Comparison of ENCODE assay signal across 14 mouse cellular contexts in genomic region chr12:91732729-91733448, GRCm38 (mm10). TPM values are rescaled to one million over a fixed set of nuclear protein-coding genes. Genes with fewer than 3 reads are reported as not detected.
A peak's percentile ranks its signal among the peaks of the same experiment; 100 is the strongest.
DNase-seq lines count a peak whose midpoint lies in the region; ATAC-seq and TF ChIP-seq lines count a peak whose summit lies in the region.
"Had no signal": no experiment of that assay in that cellular context is flagged by ENCODE, and none has a peak within 500 bp of the region (broad histone marks: within the 10 kb centered on the region; RNA-seq: fewer than 3 reads in every experiment).

No protein-coding gene starts in this region.

- H3K4me1 ChIP-seq in embryonic facial prominence, embryonic 14.5 days (ENCODE audit: control insufficient read depth, insufficient read depth, low read length) = no peaks in the 10 kb centered on the region
- H3K4me1 ChIP-seq in embryonic facial prominence, embryonic 10.5 days = 0 out of 2 replicates have a peak, but pooled peaks cover 5% of the 10 kb centered on the region
- no peaks in the 10 kb centered on the region for H3K4me1 ChIP-seq in stomach, postnatal 0 days (replicated peaks; ENCODE audit: control insufficient read depth, insufficient read depth)

- H3K4me3 ChIP-seq in embryonic facial prominence, embryonic 14.5 days (ENCODE audit: low read depth, low read length) = no peak overlapping the region
- no peak overlapping the region for H3K4me3 ChIP-seq in embryonic facial prominence, embryonic 10.5 days
- H3K4me3 ChIP-seq in layer of hippocampus, adult 2 months = no peak overlapping the region
- no peak overlapping the region for H3K4me3 ChIP-seq in stomach, postnatal 0 days (ENCODE audit: low read depth, low read length)
- H3K4me3 ChIP-seq: heart, embryonic 15.5 days; megakaryocyte, embryonic 14.5 days; stomach, embryonic 15.5 days had no signal

- no peak for ATAC-seq in embryonic facial prominence, embryonic 14.5 days (ENCODE audit: low read depth)
- ATAC-seq in stomach, postnatal 0 days (ENCODE audit: low FRiP score, low TSS enrichment) = no peak

- no peaks in the 10 kb centered on the region for H3K9me3 ChIP-seq in embryonic facial prominence, embryonic 14.5 days (ENCODE audit: control insufficient read depth, low read length)
- H3K9me3 ChIP-seq in embryonic facial prominence, embryonic 10.5 days = no peaks in the 10 kb centered on the region
- no peaks in the 10 kb centered on the region for H3K9me3 ChIP-seq in stomach, postnatal 0 days (ENCODE audit: control insufficient read depth, low read length)
- H3K9me3 ChIP-seq: heart, embryonic 15.5 days; megakaryocyte, embryonic 14.5 days; stomach, embryonic 15.5 days had no signal

- no peak overlapping the region for H3K9ac ChIP-seq in embryonic facial prominence, embryonic 14.5 days (ENCODE audit: low read depth, low read length)
- no peak overlapping the region for H3K9ac ChIP-seq in stomach, postnatal 0 days (ENCODE audit: low read length)
- H3K9ac ChIP-seq: heart, embryonic 15.5 days; stomach, embryonic 15.5 days had no signal

- DNase-seq in embryonic facial prominence, embryonic 14.5 days (ENCODE audit: low spot score) = peak; percentile 63
- DNase-seq in embryonic facial prominence, embryonic 10.5 days (ENCODE audit: low spot score) = no peak
- peak; percentile 45 to 53 for DNase-seq in layer of hippocampus, adult 2 months (ENCODE audit: low spot score in 2 of 2)
- DNase-seq in layer of hippocampus, adult 11-12 months (ENCODE audit: low spot score) = no peak
- DNase-seq in urinary bladder, postnatal 14 days (ENCODE audit: low spot score) = peak; percentile 19
- DNase-seq in urinary bladder, adult 2 months (ENCODE audit: low spot score) = no peak
- no peak for DNase-seq in stomach, postnatal 0 days (ENCODE audit: low spot score)
- DNase-seq in ovary, postnatal 10 days (ENCODE audit: low spot score) = no peak
- DNase-seq: kidney, postnatal 36 days had no signal

- H3K36me3 ChIP-seq in embryonic facial prominence, embryonic 14.5 days (ENCODE audit: control insufficient read depth, insufficient read depth, low read length) = no peaks in the 10 kb centered on the region
- no peaks in the 10 kb centered on the region; the same call in 1 of the 2 replicates for H3K36me3 ChIP-seq in embryonic facial prominence, embryonic 10.5 days (replicated peaks)
- H3K36me3 ChIP-seq in stomach, postnatal 0 days (ENCODE audit: control insufficient read depth, insufficient read depth, low read length) = no peaks in the 10 kb centered on the region
- H3K36me3 ChIP-seq: heart, embryonic 15.5 days; stomach, embryonic 15.5 days had no signal

- TF ChIP-seq EP300 in stomach, postnatal 0 days (optimal IDR thresholded peaks at IDR 0.05) = no peak

- no peak overlapping the region for H3K4me2 ChIP-seq in embryonic facial prominence, embryonic 14.5 days (ENCODE audit: low read depth, low read length)
- no peak overlapping the region for H3K4me2 ChIP-seq in stomach, postnatal 0 days (replicated peaks; ENCODE audit: low read depth)
- H3K4me2 ChIP-seq: heart, embryonic 15.5 days; liver, embryonic 11.5 days; stomach, embryonic 15.5 days had no signal

- TF ChIP-seq CTCF in layer of hippocampus, adult 2 months (conservative IDR thresholded peaks at IDR 0.05) = peak; percentile 63
- peak; percentile 43 for TF ChIP-seq CTCF in stomach, postnatal 0 days (IDR thresholded peaks at IDR 0.05; ENCODE audit: low read depth)

- H3K27ac ChIP-seq in embryonic facial prominence, embryonic 14.5 days (replicated peaks; ENCODE audit: low read depth, low read length) = no peak overlapping the region
- H3K27ac ChIP-seq in embryonic facial prominence, embryonic 10.5 days (replicated peaks) = no peak overlapping the region
- peak overlapping the region; percentile 72 for H3K27ac ChIP-seq in layer of hippocampus, adult 2 months
- H3K27ac ChIP-seq in stomach, postnatal 0 days (replicated peaks) = no peak overlapping the region
- H3K27ac ChIP-seq: heart, embryonic 15.5 days; stomach, embryonic 15.5 days had no signal

- H3K27me3 ChIP-seq in embryonic facial prominence, embryonic 14.5 days (replicated peaks; ENCODE audit: control insufficient read depth, insufficient read depth, low read length) = no peaks in the 10 kb centered on the region
- no peaks in the 10 kb centered on the region for H3K27me3 ChIP-seq in embryonic facial prominence, embryonic 10.5 days (replicated peaks; ENCODE audit: low read depth, poor library complexity, severe bottlenecking)
- no peaks in the 10 kb centered on the region for H3K27me3 ChIP-seq in stomach, postnatal 0 days (ENCODE audit: control insufficient read depth, insufficient read depth, low read length)
- H3K27me3 ChIP-seq: heart, embryonic 15.5 days; megakaryocyte, embryonic 14.5 days; stomach, embryonic 15.5 days had no signal

- WGBS in embryonic facial prominence, embryonic 14.5 days = 68% methylated on average over 6 of the region's 6 CpGs
- 76% methylated on average over 6 of the region's 6 CpGs for WGBS in embryonic facial prominence, embryonic 10.5 days
- 61% methylated on average over 6 of the region's 6 CpGs for WGBS in stomach, postnatal 0 days

RNA-seq across cellular contexts. Expression of gene Ston2, which starts 55.3 kb away (rescaled TPM):
- polyA plus RNA-seq in embryonic facial prominence, embryonic 14.5 days (2014; fragmentation: Nextera tagmentation; extraction: Ambion mirVana) = 10.3 and 10.5 TPM in 2 replicates
- polyA plus RNA-seq in embryonic facial prominence, embryonic 10.5 days (2016; fragmentation: Nextera tagmentation; extraction: Ambion mirVana) = 6.1 and 7.0 TPM in 2 replicates
- total RNA-seq in layer of hippocampus, adult 2 months (2021) = 10 to 100 TPM; 33.4 to 34.7 TPM
- 9.3 and 10.5 TPM in 2 replicates for polyA plus RNA-seq in urinary bladder, adult 2 months (2012; rRNA removed)
- polyA plus RNA-seq in stomach, postnatal 0 days (2015; fragmentation: Nextera tagmentation; extraction: Ambion mirVana) = 5.4 and 5.5 TPM in 2 replicates
- total RNA-seq: MEL had no signal

Comparison
In these comparisons a context has a peak if more than half of its experiments do, and no peak if none do; other contexts are left out.
1. DNase-seq: peak in embryonic facial prominence, embryonic 14.5 days (single experiment), layer of hippocampus, adult 2 months (2 of 2) and urinary bladder, postnatal 14 days (single experiment); none in embryonic facial prominence, embryonic 10.5 days (single experiment), layer of hippocampus, adult 11-12 months (single experiment), urinary bladder, adult 2 months (single experiment), stomach, postnatal 0 days (single experiment) and ovary, postnatal 10 days (single experiment).